Mouse (Mus musculus): ENCODE data around the gene Ppfibp1.

DNA sequence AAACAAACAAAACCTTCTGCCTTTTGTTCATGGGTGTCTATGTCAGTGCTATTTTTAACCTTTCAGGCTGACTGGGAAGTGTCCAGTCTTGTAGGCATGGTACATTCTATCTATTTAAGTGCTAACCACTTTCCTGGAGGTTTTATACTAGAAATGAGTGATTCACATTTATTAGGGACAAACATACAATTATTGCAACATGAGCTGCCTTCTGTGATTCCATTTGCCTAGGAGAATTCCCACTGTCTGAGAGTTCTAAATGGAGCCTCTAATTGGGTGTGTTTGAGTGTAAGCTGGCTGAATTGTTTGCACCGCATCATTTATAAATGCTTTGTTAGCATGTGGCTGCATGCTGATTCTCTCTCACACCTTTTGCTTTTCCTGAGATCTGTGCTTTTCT is 27.5 kb downstream of the Ppfibp1 start:
- TF ChIP-seq POLR2A (IDR thresholded peaks at IDR 0.05; ENCODE audit: borderline replicate concordance, control insufficient read depth, low read depth, low read length) (no peak), CTCF (IDR thresholded peaks at IDR 0.05; ENCODE audit: control insufficient read depth, insufficient read depth, low read length) (no peak)
